Mouse (Mus musculus) E14TG2a.4 (cell line): ENCODE data around the gene Cdk17.

Source experiments
- H3K27me3 ChIP-seq: 2 replicates; pipeline ENCODE4 v1.6.1; 2014; ENCODE audit warnings: low read length, control low read depth; ENCODE audit not compliant: insufficient read depth
- H3K36me3 ChIP-seq: 2 replicates; pipeline ENCODE4 v1.6.1; 2014; ENCODE audit warnings: low read length, control low read depth; ENCODE audit not compliant: insufficient read depth
- H3K4me1 ChIP-seq: replicated peaks from 2 replicates; pipeline ENCODE4 v1.6.1; 2014; ENCODE audit warnings: low read depth, low read length, control low read depth
- H3K4me3 ChIP-seq: replicated peaks from 2 replicates; pipeline ENCODE4 v1.5.1; 2014; ENCODE audit warnings: mild to moderate bottlenecking, low read length
- H3K9me3 ChIP-seq: 2 replicates; pipeline ENCODE4 v1.6.1; 2014; ENCODE audit warnings: low read length, control low read depth
- CTCF ChIP-seq: conservative IDR thresholded peaks from 2 replicates; pipeline ENCODE4 v1.5.1; 2014; ENCODE audit warnings: low read length
- NANOG ChIP-seq: IDR thresholded peaks from 2 replicates; pipeline ENCODE4 v1.6.1; 2014; ENCODE audit warnings: borderline replicate concordance, low read length, mixed read lengths
- POU5F1 ChIP-seq: IDR thresholded peaks from 2 replicates; pipeline ENCODE4 v1.6.1; 2014; ENCODE audit warnings: low read length, borderline replicate concordance

The Cdk17 gene

DNA sequence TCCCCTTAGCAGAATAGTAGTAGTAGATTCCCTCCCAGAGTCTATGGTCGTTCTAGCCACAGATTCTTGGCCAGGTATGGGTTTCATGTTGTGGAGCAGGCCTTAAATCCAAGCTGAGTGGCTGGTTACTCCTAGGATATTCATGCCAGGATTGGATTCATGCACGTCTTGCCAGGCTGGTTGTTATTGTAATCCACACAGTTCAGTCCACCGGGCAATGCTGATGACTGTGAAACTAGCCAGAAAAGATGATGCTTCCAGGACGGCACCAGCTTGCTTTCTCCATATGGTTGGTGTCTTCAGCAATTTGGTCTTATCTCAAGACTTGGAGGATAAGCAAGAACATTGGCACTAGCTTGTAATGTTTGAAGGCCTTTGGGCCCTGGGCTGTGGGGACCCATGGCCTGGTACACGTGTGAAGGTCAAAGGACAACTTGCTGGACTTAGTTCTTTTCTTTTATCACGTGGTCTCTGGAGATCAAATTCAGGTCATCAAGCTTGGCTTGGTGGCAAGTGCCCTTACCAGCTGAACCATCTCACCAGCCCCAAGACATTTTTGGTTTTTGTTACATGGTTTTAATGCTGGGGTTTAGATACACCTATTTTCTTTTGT is 41.3 kb downstream of the Cdk17 start:
- no peak for TF ChIP-seq NANOG
- TF ChIP-seq CTCF: no peak
- no peak for TF ChIP-seq POU5F1
- peaks cover 10% of the 10 kb centered on the region for H3K4me1 ChIP-seq
- H3K9me3 ChIP-seq: no peaks in the 10 kb centered on the region
- H3K27me3 ChIP-seq: no peaks in the 10 kb centered on the region
- no peaks in the 10 kb centered on the region for H3K36me3 ChIP-seq
- H3K4me3 ChIP-seq: no peak overlapping the region

DNA sequence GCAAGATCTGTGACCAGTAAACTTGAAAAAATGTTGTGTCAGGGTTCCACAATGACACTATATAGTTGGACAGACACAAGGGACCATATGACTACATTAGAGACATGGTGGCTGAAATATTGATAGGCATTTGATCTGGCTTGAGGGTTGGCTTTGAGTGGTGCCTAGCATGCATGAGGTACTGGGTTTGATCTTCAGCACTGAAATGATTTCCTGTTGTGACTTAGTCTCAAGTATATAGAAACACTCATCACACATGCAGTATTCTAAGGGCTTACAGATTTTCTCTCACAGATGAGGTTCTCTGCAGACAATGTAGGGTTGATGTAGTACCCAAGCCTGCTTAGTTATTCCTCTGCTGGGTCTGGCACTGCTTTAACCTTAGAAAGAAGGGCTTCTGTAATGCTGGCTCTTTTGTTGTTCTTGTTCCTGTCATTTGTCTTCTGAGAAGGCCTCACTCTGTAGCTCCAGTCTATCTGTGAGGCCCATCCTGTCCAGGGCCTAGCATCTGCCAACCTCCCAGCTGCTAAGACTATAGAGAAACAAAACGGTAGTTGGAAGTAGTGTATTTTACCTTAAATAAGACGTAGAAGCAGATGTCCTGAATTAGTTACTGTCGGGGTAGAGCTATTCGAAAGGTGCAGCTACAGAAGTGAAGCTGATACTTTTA is 44.7 kb downstream of the Cdk17 start:
- Histone ChIP-seq H3K9me3 (no peaks in the 10 kb centered on the region), H3K27me3 (no peaks in the 10 kb centered on the region), H3K4me1 (peaks cover 10% of the 10 kb centered on the region), H3K4me3 (no peak overlapping the region), H3K36me3 (0 out of 2 replicates have a peak, but pooled peaks cover 4% of the 10 kb centered on the region)
- no peak for TF ChIP-seq NANOG

DNA sequence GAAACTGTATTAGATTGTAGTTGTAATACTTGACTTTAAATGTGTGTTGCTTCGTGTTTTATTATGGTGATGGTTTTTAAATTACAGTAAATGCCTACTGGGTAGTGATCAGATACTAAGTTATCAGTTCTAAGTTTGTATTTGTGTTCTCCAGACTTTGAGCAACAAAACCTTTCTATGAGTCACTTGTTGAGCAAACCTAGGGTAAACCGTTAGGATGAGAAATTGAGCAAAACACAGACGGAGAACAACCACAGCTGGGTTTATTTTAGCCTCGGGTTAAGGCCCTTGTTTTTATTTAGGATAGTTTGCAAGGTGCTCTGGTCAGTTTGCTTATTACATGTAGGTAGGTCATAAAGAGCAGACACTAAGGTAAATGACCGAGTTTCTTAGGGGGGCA is 46.5 kb downstream of the Cdk17 start:
- H3K36me3 ChIP-seq: peaks cover 11% of the 10 kb centered on the region
- H3K9me3 ChIP-seq: no peaks in the 10 kb centered on the region
- TF ChIP-seq POU5F1: no peak
- no peak for TF ChIP-seq NANOG
- TF ChIP-seq CTCF: no peak
- no peak overlapping the region for H3K4me3 ChIP-seq
- no peaks in the 10 kb centered on the region for H3K27me3 ChIP-seq
- peaks cover 9% of the 10 kb centered on the region for H3K4me1 ChIP-seq

DNA sequence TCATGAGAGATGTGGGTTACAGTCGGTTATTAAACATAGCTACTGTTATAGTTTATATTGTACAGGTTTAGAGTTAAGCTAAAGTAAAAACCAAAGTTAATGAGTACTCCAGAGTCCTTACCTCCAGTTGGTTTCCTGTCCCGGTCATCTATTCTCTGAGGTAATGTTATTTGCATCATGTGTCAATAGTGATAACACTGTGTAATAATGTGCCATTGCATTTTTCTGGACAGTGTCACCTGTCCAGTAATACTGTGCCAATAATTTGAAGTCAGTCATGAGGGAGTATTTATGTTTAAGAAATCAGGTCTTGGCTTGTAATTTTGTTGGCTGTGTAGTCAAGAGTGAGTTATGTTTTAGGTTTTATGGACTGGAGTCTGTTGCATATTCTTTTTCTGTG is 52.0 kb downstream of the Cdk17 start:
- TF ChIP-seq CTCF (no peak), NANOG (no peak), POU5F1 (no peak)
- no peaks in the 10 kb centered on the region for H3K27me3 ChIP-seq
- no peak overlapping the region for H3K4me3 ChIP-seq
- H3K36me3 ChIP-seq: peaks cover 45% of the 10 kb centered on the region
- peaks cover 30% of the 10 kb centered on the region for H3K4me1 ChIP-seq
- H3K9me3 ChIP-seq: no peaks in the 10 kb centered on the region

DNA sequence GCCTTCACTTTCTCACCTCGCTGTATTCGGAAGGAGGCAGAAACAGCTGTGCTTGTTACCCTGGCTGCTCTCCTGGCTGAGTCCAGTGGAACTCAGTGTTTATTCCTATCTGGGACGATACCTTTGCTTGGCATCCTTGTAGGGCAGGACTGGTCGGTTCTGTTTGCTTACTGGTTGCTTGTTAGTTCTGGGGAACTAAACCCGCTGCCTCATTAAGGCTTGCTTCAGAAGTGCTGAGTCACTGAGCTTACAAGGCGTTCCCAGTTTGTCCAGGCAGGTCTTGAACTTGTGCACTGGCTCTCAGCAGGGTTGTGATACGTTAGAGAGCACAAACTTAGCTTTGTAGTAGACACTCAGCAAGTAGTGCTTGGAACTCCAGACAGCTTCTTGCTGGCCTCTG is 52.7 kb downstream of the Cdk17 start:
- H3K4me1 ChIP-seq: peaks cover 30% of the 10 kb centered on the region
- H3K27me3 ChIP-seq: no peaks in the 10 kb centered on the region
- no peak overlapping the region for H3K4me3 ChIP-seq
- H3K9me3 ChIP-seq: no peaks in the 10 kb centered on the region
- H3K36me3 ChIP-seq: peaks cover 49% of the 10 kb centered on the region
- no peak for TF ChIP-seq NANOG
- TF ChIP-seq CTCF: no peak
- TF ChIP-seq POU5F1: no peak

DNA sequence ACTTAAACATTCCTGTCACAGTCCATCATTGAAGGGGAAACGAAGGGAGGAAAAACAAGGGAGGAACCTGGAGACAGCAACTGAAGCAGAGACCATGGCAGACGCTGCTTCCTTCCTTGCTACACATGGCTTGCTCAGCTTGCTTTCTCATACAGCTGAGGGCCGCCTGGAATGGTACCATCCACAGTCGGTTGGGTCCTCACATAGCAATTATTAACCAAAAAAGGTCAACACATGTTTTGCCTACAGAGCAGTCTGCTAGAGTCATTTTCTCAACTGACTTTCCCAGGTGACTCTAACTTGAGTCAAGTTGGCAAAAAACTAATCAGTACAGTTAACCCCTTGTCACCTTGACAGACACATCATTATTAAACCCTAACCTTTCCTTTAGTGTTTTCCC is 53.6 kb downstream of the Cdk17 start:
- H3K4me3 ChIP-seq: no peak overlapping the region
- peaks cover 30% of the 10 kb centered on the region for H3K4me1 ChIP-seq
- no peaks in the 10 kb centered on the region for H3K27me3 ChIP-seq
- H3K36me3 ChIP-seq: peaks cover 50% of the 10 kb centered on the region
- H3K9me3 ChIP-seq: no peaks in the 10 kb centered on the region
- no peak for TF ChIP-seq NANOG
- TF ChIP-seq POU5F1: no peak
- no peak for TF ChIP-seq CTCF

DNA sequence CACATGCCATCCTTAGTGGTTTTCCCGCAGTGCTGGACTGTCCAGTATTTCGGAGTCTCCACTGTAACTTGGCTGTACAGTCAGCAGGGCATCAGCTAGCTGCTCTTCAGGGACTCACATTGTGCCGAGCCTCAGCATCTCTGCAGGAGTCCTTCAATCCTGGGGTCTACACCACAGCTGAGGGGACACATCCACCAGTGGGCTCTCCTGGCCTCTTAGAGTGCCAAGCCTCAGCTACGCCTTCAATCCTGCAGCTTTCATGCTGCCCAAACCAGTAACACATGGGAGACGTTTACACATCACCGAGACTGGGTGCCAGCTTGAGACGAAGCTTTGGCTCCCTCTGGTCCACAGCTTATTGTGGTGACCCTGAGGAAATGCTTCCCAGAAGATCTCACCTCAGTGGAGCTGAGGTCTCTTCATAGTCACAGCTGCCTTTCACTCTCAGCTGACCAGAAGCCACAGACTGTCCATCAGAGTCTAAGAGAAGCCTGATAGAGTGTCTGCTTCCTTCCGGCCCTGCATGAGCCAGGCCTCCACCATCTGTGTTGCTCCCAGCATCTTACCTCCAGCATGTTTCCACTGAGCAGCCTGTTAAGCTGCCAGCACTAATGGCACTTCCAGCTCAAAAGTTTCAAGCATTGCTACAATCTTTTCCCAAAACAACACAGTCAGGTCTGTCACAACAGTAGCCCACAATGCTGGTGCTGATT is 54.5 kb downstream of the Cdk17 start:
- H3K4me1 ChIP-seq: peaks cover 30% of the 10 kb centered on the region
- no peak for TF ChIP-seq NANOG
- no peak for TF ChIP-seq CTCF
- no peak for TF ChIP-seq POU5F1
- H3K4me3 ChIP-seq: no peak overlapping the region
- H3K36me3 ChIP-seq: peaks cover 50% of the 10 kb centered on the region
- no peaks in the 10 kb centered on the region for H3K9me3 ChIP-seq
- H3K27me3 ChIP-seq: no peaks in the 10 kb centered on the region

DNA sequence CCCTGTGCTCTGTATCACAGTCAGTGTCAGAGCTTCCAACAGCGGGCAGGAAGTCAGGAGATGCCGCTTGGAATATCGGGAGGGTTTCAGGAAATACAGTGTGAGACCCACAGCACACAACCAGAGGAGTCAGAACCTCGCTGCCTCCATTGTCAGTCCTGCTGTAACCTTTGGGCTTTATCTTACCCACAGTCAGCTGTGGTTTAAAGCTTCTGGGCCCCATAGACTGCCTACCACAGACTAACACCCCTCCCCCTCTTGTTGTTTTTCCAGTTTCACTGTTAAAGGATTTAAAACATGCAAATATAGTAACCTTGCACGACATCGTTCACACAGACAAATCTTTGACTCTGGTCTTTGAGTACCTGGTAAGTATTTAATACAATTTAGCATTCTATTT is 65.1 kb downstream of the Cdk17 start:
- no peak overlapping the region for H3K4me3 ChIP-seq
- no peaks in the 10 kb centered on the region; the same call in 1 of the 2 replicates for H3K4me1 ChIP-seq
- TF ChIP-seq POU5F1: no peak
- no peaks in the 10 kb centered on the region for H3K9me3 ChIP-seq
- peaks cover 32% of the 10 kb centered on the region for H3K36me3 ChIP-seq
- H3K27me3 ChIP-seq: no peaks in the 10 kb centered on the region

DNA sequence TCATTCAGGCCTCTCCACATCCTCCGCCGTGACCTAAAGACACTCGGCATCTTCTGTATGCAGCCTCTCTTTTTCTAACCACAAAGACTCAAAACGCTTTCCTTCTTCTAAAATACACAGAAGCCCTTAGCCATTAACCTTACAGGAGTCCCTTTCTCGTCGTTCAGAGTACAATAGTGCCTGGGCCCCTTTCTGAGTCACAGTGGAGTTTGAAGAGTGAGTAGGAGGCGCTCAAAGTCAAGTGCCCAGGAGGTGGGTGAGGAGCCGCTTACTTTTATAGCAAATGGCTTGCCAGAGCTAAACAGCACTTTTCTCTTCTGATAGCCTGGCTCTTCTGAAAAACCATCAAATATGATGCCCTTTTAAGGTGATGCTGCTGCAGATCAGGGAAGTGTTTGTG is 67.2 kb downstream of the Cdk17 start:
- Histone ChIP-seq H3K27me3 (no peaks in the 10 kb centered on the region), H3K9me3 (no peaks in the 10 kb centered on the region), H3K4me3 (no peak overlapping the region), H3K36me3 (peaks cover 42% of the 10 kb centered on the region), H3K4me1 (no peaks in the 10 kb centered on the region; the same call in 1 of the 2 replicates)
- no peak for TF ChIP-seq NANOG
- TF ChIP-seq POU5F1: no peak
- no peak for TF ChIP-seq CTCF
